Mouse (Mus musculus) testis, postnatal 10 days (tissue): ENCODE data around the gene Phyhd1.

Source experiments
- DNase-seq: peaks from one replicate; pipeline ENCODE4 v3.0.0; 2021; ENCODE audit warnings: low spot score

Gene Phyhd1

DNA sequence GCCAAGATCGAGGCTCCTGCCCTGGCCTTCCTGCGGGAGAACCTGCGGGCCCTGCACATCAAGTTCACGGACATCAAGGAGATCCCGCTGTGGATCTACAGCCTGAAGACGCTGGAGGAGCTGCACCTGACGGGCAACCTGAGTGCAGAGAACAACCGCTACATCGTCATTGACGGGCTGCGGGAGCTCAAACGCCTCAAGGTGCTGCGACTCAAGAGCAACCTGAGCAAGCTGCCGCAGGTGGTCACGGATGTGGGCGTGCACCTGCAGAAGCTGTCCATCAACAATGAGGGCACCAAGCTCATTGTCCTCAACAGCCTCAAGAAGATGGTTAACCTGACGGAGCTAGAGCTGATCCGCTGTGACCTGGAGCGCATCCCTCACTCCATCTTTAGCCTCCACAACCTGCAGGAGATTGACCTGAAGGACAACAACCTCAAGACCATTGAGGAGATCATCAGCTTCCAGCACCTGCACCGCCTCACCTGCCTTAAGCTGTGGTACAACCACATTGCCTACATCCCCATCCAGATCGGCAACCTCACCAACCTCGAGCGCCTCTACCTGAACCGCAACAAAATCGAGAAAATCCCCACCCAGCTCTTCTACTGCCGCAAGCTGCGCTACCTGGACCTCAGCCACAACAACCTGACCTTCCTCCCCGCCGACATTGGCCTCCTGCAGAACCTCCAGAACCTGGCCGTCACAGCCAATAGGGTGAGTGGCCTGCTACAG lies 9.2 kb upstream of the Phyhd1 start:
- DNase-seq: no peak

DNA sequence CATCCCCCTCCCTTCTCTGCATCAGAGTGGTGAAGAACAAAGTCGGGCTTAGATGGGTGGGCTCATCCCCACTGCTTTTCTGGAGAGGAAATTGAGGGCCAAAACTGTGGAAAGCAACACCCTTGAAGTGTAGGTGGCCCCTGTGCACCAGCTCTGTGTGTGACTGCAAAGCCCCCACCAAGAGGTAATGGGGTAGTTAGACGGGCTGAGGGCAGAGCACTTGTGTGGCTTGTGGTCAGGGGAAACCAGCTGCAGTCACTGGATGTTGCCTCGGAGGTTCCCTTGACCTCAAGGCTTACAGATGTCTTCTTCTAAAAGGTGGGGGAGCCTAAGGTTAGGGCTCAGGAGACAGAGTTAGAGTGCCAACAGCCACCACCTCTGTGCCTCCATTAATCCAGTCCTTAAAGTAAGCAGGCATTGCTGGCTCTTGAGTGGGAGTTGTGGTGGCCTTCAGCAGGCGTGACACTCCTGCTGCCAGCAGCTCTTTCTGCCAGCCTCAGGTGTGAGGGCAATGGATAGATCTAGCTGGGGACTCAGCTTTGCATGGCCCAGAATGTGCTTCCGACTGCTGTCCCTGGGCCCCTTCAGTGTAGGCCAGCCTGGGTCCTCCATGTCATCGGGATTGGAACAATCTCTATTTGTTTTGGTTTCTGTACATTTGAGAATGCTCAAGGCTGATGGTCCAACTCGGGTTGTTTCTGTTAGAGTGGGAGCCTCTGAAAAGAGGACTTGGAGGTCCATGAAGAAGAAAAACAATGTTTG lies 8.1 kb upstream of the Phyhd1 start:
- DNase-seq: no peak

DNA sequence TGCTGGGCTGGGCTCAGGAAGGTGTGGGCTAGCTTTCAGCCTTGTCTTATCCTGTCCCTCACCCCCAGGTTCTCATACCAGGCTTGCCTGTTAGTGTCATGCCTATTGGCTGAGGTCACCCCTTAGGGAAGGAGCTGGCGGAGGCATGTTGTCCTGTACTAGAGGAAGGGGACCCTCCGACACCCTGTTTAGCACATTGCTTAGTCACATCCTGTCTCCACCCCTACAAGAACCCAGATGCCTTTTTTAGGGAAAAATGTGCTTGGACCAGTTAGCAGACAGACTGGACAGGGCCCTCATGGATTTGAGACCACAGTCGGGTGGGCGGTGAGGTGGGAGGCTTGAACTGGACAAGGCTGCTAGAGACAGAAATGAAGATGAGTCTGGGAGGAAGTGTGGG lies 7.4 kb upstream of the Phyhd1 start:
- DNase-seq: no peak

DNA sequence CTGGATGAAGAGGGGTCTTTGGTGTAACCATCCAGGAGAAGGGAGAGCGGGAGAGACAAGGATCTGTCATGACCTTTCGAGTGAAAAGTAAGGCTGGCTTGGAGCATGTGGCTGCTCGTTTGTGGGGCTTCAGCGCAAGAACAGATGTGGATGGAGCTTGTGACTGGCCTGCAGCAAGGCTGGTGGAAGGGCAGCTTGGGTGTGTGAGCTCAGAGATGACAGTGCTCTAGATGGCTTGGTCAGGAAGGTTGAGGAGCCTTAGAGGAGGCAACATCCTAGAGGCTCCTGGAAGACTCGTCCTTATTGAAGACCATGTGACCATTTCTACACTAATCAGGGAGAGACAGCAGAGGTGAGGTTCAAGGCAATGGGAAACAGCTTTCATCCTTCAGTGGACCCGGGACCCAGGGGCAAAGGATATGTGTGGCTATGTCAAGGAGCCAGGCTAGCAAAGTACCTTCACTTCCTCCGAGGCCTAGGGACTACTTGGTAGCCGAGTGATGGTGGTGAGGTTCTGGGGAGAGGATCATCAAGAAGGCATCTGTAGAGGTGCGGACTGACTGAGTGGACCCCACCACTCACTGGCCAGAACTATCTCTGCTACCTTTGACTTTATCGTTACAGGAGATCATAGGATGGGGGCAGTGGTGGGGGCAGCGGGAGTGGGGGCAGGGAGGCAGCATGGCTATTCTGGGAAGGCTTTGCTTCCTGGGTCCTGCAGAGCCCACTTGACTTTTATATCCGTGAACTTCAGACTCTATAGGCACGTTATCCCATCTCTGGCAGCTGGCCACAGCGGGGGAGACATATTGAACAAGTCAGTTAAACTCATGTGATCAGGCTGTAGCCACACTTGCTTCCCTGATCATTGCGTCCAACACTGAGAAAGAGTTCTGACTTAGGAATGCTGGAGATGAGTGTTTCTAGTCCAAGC lies 6.6 kb upstream of the Phyhd1 start:
- DNase-seq: no peak

DNA sequence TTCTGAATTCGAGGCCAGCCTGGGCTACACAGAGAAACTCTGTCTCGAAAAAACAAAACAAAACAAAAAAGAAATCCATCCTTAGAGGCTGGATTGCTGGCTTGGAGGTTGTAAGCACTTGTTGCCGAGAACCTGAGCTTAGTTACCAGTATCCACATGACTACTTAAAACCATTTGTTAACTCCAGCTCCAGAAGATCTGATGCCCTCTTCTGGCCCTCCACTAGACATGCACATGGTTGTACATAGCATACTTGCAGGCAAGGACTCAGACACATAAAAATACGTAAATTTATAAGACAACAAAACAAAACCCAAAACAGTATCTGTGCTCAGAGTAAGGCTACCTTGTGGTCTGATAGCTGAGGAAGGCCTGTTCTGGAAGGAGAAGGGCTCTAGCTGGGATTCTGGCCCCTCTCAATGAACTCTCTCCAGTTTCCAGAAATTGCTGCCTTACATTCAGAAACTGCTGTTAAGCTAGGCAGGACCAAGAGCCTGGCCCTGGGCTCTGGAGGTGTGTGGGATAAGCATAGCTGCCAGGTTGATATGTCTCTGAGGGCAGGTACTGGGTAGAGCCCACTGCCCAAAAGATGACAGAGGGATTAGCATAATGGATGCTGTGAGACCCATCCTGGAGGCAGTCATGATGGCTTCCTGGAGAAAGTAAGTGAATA lies 4.8 kb upstream of the Phyhd1 start:
- no peak for DNase-seq

DNA sequence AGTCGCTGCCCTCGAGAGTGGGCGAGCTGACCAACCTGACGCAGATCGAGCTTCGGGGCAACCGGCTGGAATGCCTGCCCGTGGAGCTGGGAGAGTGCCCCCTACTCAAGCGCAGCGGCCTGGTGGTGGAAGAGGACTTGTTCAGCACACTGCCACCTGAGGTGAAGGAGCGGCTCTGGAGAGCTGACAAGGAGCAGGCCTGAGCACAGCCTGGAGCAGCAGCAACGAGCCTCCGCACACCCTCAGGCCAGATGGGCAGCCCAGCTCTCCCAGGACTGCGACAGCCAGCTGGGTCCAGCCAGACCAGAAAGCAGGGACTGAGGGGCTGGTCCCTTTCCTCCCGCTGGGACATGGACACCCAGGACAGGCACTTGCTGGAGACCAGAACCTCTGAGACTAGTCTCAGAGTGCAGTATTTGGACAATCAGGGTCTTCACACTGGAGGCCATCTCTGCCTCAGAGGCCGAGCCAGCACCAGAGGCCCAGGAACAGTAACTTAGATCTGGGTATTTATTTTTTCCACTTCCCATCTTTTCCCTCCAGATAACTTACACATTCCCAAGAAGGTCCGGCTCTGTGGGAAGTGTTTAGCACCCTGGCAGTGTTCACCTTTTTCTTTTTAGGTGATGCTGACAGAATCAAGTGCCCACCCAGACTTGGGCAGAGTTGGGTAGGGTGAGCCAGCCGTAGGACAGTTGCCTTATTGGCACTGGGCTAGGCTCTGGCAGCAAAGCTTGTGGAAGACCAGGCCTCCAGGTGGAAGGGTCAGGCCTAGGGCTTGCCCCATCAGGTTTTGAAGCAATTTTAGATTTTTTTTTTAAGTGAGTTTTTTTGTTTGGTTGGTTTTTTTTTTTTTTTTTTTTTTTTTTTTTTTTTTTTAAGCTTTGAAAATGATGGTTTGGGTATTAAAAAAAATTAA lies 3.8 kb upstream of the Phyhd1 start:
- DNase-seq: no peak

DNA sequence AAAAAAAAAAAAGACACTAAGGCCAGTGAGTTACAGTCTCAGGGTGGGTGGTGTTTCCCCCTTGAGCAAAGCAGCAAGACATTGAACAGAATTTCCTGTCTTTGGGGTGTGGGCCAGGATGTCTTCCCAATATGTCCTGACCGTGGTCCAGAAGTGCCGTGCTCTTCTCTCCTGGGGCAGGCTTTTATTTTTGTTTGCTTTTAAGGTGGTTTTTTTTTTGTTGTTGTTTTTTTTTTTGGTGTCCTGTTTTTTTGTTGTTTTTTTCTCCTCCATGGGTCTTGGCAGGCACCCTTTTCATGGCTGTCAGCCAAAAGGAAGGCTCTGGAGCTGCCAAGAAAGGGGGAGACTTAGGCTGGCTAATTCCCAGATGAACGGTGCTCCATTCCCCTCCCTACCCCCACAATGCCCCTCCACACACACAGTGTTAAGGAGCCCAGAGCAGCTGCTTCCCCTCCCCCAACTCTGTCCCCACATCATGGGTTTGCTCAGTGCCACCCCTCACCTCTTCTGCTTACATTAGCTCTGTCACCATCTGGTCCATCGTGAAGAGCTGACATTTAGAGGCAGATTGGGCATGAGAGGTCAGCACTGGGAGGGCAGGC lies 3.1 kb upstream of the Phyhd1 start:
- DNase-seq: peak; percentile 64

DNA sequence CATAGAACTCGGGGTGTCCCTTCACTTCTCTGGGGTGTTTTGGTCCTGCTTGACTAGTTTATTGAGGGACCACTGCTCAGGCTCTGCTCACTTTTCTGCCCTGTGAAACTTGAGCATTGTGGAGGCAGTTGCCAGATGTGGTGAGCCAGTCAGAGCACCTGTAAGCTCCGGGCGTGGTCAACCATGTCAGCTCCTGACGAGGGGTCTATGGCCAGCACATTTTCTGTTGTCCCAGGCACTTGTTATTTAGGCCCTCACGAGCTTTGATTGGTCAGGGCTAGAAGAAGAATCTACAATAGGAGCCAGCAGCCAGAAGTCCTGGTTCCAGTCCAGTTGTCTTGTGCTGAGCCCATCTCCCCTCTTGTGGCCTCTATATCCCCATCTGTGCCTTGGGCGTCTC lies 2.2 kb upstream of the Phyhd1 start:
- DNase-seq: no peak

DNA sequence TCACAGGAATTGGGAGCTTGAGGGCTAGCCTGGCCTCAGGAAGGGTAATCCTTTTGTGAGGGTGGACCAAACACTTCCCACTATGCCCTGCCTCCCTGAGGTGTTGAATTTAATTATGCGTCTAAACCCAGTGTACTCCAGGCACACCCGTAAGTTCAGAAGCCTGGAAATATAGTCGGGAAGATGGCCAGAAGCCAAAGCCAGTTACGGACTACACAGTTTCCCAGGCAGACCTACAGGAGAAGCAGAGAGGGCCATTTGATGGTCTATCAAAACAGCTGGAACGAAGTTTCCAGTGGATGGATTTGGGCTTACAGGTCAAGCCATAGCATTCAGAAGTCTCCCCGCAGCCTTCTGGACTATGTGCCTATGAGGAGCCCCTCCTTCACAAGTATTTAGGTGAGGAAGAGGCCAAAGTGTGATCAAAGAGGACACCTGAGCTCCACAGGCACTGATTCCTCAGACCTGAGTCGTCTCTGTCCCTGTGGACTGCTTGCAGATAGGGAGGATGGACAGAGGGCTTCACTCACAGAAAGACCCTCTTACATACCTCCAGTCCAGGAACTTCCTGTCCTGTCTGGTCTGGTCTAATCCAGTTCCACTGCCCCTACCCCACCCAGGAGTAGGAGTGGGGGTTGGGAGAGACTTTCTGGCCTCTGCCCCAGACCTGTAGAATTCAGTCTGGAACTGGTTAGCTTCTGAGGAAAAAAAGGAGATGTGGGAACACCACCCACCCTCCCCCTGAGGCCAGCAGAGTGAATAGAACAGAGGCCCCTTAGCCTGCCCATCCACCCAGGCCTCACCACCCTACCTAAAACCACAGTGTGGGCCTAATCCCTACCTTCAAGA lies 1.1 kb upstream of the Phyhd1 start:
- DNase-seq: no peak

DNA sequence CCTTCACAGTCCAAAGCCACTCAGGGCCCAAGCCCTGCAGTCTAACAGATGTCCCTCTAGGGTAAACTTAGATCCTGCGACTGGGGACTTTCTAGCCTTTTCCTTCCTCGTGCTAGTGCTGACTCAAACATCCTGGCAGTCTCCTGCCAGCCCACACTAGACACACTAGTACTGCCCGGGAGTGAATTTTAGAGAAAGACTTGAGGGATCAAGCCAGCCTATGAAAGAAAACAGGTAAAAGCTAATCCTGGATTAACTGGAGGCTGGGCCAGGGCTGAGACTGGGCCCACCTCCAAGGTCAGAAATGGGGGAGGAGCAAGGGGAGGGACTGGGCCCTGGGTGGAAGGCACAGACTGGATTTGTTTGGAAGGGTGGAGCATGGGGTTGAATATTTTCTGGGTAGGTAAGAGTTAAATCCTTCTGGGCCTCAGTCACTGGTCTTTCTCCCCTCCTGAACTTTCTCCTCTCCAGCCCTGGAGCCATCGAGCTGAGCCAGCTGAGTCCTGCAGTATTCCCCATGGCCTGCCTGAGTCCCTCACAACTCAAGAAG lies 464 bp downstream of the Phyhd1 start:
- DNase-seq: peak; percentile 78

DNA sequence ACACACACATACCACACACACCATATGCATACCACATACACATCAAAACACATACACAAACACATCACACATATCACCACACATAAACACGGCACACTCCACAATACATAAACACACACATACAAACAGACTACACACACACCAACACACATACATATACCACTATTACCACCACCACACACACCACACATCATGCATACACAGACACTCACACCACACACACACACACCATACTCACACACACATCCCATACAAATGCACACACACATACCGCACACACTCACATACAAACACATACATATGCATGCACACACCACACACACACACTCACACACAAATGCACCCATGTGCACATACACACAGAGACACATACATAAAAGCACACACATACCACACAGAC lies 1.5 kb downstream of the Phyhd1 start:
- DNase-seq: no peak

DNA sequence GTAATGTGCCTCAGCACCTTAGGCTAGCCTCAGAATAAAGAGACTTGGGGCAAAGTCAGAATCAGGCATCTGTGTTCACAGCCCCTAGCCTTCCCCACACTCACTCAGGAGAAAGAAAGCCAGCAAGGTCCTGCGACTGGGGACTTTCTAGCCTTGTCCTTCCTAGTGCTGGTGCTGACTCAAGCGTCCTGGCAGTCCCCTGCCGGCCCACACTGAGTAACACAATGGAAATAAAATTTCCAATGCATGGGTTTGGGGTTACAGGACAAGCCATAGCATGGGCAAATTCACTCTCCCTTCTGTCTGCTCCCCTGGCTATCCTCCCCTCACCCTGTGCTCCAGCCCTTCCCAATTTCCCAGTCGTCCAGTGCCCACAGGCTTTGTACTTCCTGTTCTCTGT lies 2.4 kb downstream of the Phyhd1 start:
- DNase-seq: no peak

DNA sequence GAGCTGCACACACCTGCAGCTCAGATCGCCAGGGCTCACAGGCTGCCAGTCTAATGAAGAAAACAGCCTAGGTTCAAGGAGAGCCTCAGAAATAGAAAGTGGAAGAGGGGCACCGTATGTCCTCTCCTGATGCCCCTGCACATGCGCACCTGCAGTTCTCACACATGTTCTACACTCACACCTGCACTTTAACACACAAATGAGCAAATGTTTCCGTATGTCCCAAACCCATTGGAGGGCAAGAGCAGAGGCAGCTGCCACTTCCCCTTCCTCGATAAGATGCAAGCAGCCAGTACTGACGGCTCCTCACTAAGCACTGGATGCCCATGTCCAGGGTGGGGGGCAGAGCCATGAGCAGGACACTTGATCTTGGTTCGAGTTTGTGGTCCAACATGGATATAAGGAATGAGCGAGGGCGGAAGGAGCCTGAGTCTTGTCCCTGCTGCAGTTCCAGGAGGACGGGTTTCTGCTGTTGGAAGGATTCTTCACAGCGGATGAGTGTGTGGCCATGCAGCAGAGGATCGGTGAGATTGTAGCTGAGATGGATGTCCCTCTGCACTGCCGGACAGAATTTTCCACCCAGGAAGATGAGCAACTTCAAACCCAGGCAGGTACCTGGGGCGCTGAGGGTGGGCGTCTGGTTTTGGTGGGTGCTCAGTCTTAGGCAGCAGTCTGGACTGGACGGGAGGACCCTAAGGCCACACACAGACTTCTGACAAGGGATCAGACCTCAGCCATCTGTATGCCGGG lies 3.4 kb downstream of the Phyhd1 start:
- DNase-seq: no peak

DNA sequence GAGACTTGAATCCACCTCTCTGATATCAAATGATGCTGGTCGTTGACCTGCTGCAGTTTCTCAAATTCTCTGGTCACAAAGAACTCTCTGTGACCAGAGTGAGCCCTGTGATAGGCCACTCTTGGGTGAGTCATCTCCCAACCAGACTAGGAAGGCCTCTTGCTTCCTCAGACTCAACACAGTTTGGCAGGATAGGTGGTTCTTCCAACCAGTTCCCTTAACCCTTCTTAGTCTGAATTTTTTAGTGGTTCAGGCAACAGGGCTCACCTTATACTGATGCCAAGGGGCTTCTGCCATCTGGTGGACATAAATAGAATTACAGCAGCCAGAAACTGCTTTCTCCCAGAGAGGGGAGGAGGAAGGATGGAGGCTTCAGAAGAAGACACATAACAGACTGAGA lies 4.1 kb downstream of the Phyhd1 start:
- no peak for DNase-seq

DNA sequence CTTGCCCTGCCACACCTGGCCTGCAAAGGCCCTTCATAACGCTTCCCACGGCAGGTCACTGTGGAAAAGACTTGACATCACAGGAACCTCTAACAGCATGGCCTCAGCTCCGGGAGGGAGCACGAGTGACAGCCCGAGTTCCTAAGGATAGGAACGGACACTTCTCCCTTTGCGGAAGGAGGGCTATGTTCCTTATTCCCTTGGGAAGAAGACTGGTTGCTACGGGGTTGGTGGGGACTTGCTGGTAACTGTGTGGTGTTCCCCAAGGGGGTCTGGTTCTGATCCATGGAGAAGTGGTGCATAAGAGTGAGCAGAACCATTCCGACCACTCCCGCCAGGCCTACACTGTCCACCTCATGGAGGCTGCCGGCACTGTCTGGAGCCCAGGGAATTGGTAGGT lies 14.7 kb downstream of the Phyhd1 start, which contains the start of gene Gm28038:
Gm28038 (plus strand) TSS at position 301 of the 400 bp plus-strand sequence.
- DNase-seq: no peak

DNA sequence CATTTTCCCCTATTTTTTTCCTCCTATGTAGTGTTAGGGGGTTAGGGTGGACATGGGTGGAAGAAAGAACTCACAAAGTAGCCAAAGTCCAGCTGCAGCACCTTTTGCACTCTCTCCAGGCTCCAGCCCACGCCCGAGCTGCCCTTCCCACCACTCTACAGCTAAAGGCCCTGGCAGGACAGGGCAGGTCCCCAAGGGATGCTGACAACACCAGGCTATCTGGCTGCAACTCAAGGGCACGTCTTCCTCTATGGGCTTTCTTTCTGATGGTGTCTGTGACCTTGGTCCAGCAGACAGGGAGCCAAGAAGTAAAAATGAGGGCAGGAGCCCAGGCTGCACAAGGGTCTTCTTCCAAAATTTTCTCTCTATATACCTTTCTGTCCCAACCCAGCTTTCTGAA lies 15.6 kb downstream of the Phyhd1 start:
- DNase-seq: peak; percentile 42

DNA sequence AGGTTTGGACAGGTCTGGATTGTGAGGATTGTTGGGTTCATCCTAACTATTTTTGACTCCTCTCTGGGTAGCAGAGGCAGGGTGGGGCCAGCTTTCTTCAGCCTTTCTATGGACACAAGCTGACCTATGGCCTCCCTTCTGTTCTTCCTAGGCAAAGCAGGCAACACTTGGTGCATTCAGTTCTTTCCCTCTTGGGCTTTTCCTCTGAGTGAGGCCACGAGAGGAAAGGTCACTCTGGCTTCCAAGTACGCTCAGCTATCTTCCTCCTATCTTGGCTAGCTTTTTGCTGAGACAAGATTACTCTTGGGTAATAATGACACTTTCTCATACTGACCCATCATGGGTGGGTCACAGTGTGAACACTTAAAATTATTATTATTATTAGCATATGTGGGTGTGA lies 17.2 kb downstream of the Phyhd1 start:
- no peak for DNase-seq

DNA sequence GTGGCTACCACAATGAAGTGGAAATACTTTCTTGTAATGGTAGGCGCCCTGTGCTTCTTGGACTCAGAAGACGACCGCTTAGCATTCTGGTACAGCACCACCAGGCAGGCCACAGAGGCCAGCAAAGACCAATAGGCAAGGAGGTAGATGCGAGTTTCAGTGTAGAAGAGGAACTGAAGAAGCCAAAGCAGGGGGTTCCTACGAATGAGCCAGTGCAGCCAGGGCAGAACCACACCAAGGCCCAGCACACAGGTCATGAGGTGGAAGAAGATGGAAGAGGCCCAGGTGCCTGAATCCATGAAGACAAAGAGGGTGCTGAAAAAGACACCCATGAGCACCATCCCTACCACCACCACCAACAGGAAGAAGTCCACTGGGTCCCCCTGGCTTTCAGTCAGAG lies 19.0 kb downstream of the Phyhd1 start:
- no peak for DNase-seq
